Mouse (Mus musculus) splenic B cell, adult 2 months (primary cell): Measurements from ENCODE around the gene Syt1.

ENCODE experiments used
- DNase-seq: peaks from one replicate; pipeline ENCODE4 v3.0.0-alpha.2; 2011; ENCODE audit warnings: low read depth, low spot score
- H3K27me3 ChIP-seq: 2 replicates; pipeline ENCODE4 v1.6.1; 2012; ENCODE audit warnings: mild to moderate bottlenecking, low read length, moderate library complexity, mixed read lengths; ENCODE audit not compliant: control insufficient read depth, poor library complexity, insufficient read depth, severe bottlenecking
- H3K36me3 ChIP-seq: 2 replicates; pipeline ENCODE4 v1.6.1; 2012; ENCODE audit warnings: mild to moderate bottlenecking, low read length, moderate library complexity, mixed read lengths; ENCODE audit not compliant: control insufficient read depth, poor library complexity, insufficient read depth, severe bottlenecking

The Syt1 gene

GRCm38 (mm10) chr10:109010241-109011193 lies at the start of gene Syt1:
TSS of gene Syt1 (minus strand) at chr10:109010982.
- Histone ChIP-seq H3K27me3 (no peaks in the 10 kb centered on the region), H3K36me3 (no peaks in the 10 kb centered on the region)
- no peak for DNase-seq

- H3K36me3 ChIP-seq, result no peaks in the 10 kb centered on the region
- no peaks in the 10 kb centered on the region for H3K27me3 ChIP-seq
- no peak for DNase-seq
These were observed 45.7 kb upstream of the Syt1 start for GRCm38 (mm10) chr10:109056500-109056899.

GRCm38 (mm10) chr10:109047537-109047936 lies 36.8 kb upstream of the Syt1 start:
- Histone ChIP-seq H3K36me3 (no peaks in the 10 kb centered on the region), H3K27me3 (no peaks in the 10 kb centered on the region)
- DNase-seq, result no peak

- no peak for DNase-seq
These were observed 36.2 kb upstream of the Syt1 start for GRCm38 (mm10) chr10:109046988-109047387.

GRCm38 (mm10) chr10:109011226-109012165 lies 714 bp upstream of the Syt1 start:
- no peak for DNase-seq
- Histone ChIP-seq H3K36me3 (no peaks in the 10 kb centered on the region), H3K27me3 (no peaks in the 10 kb centered on the region)

More at GRCm38 (mm10) chr10:109046988-109047387, 36.2 kb upstream of the Syt1 start:
- H3K27me3 ChIP-seq, result no peaks in the 10 kb centered on the region
- no peaks in the 10 kb centered on the region for H3K36me3 ChIP-seq

- Histone ChIP-seq H3K36me3 (no peaks in the 10 kb centered on the region), H3K27me3 (no peaks in the 10 kb centered on the region)
- DNase-seq, result no peak
These were observed 951 bp downstream of the Syt1 start for GRCm38 (mm10) chr10:109009831-109010230.

GRCm38 (mm10) chr10:109008456-109008855 lies 2.3 kb downstream of the Syt1 start:
- DNase-seq, result no peak
- Histone ChIP-seq H3K27me3 (no peaks in the 10 kb centered on the region), H3K36me3 (no peaks in the 10 kb centered on the region)

GRCm38 (mm10) chr10:109003482-109003881 lies 7.3 kb downstream of the Syt1 start:
- Histone ChIP-seq H3K27me3 (no peaks in the 10 kb centered on the region), H3K36me3 (no peaks in the 10 kb centered on the region)
- DNase-seq, result no peak

- H3K27me3 ChIP-seq, result no peaks in the 10 kb centered on the region
- H3K36me3 ChIP-seq, result no peaks in the 10 kb centered on the region
- DNase-seq, result no peak
These were observed 23.5 kb downstream of the Syt1 start for GRCm38 (mm10) chr10:108987250-108987649.

GRCm38 (mm10) chr10:108979660-108980059 lies 31.1 kb downstream of the Syt1 start:
- DNase-seq, result no peak
- no peaks in the 10 kb centered on the region for H3K27me3 ChIP-seq
- H3K36me3 ChIP-seq, result no peaks in the 10 kb centered on the region

GRCm38 (mm10) chr10:108954952-108955351 lies 55.8 kb downstream of the Syt1 start:
- no peaks in the 10 kb centered on the region for H3K36me3 ChIP-seq
- no peak for DNase-seq
- no peaks in the 10 kb centered on the region for H3K27me3 ChIP-seq

GRCm38 (mm10) chr10:108952182-108952581 lies 58.6 kb downstream of the Syt1 start:
- Histone ChIP-seq H3K36me3 (no peaks in the 10 kb centered on the region), H3K27me3 (no peaks in the 10 kb centered on the region)
- DNase-seq, result no peak

- no peak for DNase-seq
- Histone ChIP-seq H3K36me3 (no peaks in the 10 kb centered on the region), H3K27me3 (no peaks in the 10 kb centered on the region)
These were observed 73.8 kb downstream of the Syt1 start for GRCm38 (mm10) chr10:108936838-108937430.

- H3K36me3 ChIP-seq, result no peaks in the 10 kb centered on the region
- no peak for DNase-seq
These were observed 80.5 kb downstream of the Syt1 start for GRCm38 (mm10) chr10:108930299-108930698.

More at GRCm38 (mm10) chr10:108930299-108930698, 80.5 kb downstream of the Syt1 start:
- H3K27me3 ChIP-seq, result no peaks in the 10 kb centered on the region
